Mouse (Mus musculus) liver (tissue): ENCODE measurements around the gene Asprv1.

Experiments used
- DNase-seq: peaks from one replicate; pipeline ENCODE4 v3.0.0-alpha.2; 2020; ENCODE audit warnings: mixed read lengths

The Asprv1 gene

DNA sequence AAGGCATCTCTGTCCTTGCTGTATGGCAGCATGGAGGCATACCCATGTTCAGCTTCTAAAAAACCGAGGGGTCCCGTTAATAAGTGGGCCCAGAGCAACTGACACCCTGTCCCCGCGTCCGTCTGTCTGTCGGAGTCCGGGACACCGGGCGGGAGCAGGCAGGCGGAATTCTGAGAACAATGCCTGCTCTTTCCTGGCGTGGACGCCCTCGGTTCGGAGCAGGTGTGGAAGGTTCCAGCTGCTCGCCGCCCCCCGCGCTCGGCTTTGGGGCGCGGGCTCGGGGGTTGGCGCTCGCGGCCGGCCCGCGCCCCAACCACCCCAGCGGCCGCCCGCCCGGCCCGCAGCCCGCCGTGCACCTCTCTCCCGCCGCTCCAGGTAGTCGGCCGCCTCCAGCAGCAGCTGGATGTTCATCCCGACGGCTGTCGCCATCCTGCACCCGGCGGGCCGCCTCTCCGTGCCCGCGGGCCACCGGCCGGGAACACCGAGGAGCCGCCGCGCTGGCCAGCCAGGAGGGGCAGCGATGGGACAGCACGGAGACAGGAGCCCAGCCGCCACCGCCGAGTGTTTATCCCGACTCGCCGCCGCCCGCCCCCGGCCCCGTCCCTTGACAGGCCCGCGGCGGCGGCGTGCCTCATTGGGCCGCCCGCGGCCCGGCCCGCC lies 40.7 kb downstream of the Asprv1 start, which contains the start of gene Mxd1:
Gene Mxd1 (minus strand): TSS at position 582 of the 660 bp plus-strand sequence.
- no peak for DNase-seq

DNA sequence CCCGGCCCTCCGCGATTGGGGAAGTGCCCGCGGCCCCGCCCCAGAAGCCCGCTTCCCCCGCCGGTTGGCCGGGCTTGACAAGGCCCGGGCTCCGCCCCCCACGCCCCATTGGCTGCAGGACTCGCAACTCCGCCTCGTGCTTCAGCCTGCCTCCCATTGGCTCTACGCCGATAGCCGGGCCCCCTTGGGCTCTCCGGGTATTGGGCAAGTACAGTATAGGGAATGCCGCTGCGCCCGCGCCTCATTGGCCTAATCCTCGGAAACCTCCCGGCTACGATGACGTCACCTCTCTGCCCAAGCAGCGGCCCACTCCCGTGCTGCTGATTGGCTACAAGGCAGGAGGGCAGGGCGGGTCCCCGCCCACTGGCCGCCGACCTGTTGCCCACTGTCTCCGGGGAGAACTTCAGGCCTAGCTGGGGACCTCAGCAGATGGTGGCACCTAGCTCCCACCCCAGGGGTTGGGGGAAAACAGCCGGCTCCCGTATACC lies 41.3 kb downstream of the Asprv1 start:
- DNase-seq = peak; percentile 100

- no peak for DNase-seq
These were observed 42.9 kb downstream of the Asprv1 start for GRCm38 (mm10) chr6:86670873-86671272.

- no peak for DNase-seq
These were observed 50.4 kb downstream of the Asprv1 start for GRCm38 (mm10) chr6:86678341-86678740.
